Mouse (Mus musculus): ENCODE results near the gene Lrrc63.

- TF ChIP-seq POLR2A (IDR thresholded peaks at IDR 0.05; ENCODE audit: control insufficient read depth, low read depth, low read length) = no peak
- no peak for TF ChIP-seq CTCF (IDR thresholded peaks at IDR 0.05; ENCODE audit: control insufficient read depth, insufficient read depth, insufficient replicate concordance, low read depth, low read length)
Measured at GRCm38 (mm10) chr14:75102956-75103355, 27.7 kb downstream of the Lrrc63 start.

Measured in testis, adult 2 months (tissue).